Mouse (Mus musculus): ENCODE data around the gene Fads3. TPM values are rescaled to one million over a fixed set of nuclear protein-coding genes. Genes with fewer than 3 reads are reported as not detected.

Fads3 gene
- total and polyA plus RNA-seq, 3 experiments: 20.1 to 48.8 (median 41.8) TPM

DNA sequence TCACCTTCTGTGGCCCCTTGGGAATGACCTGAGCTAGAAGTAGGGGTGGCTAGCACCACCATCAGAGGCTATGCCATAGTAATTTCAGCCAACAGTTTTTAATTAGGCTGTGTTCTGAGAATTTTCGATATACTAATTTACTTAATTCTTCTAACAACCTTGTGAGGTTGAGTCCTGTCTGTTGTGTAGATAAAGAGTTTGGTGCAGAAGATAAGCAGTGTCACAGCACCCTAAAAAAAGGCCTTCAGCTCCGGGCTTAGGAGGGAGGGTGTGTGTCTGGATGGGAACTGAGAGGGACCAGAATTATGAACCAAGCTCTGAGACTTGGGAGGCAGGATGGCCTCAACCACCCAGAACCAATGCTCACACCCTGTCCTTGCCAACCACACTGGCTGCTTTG is 4.3 kb downstream of the Fads3 start:
- peaks cover 67% of the 10 kb centered on the region for H3K36me3 ChIP-seq (replicated peaks)
- ATAC-seq (ENCODE audit: extremely low read depth, insufficient number of reproducible peaks, low FRiP score, poor library complexity, severe bottlenecking) (peak; percentile 59), DNase-seq (ENCODE audit: low spot score) (peak; percentile 67)
- H3K4me3 ChIP-seq (ENCODE audit: low read depth, low read length): peak overlapping the region; percentile 55; the same call in 1 of the 2 replicates
- H3K4me1 ChIP-seq (ENCODE audit: insufficient read depth, low read depth, low read length): peaks cover 98% of the 10 kb centered on the region
- TF ChIP-seq TAL1 (conservative IDR thresholded peaks at IDR 0.05; ENCODE audit: low read depth, low read length) (peak; percentile 66), GATA2 (IDR thresholded peaks at IDR 0.05; ENCODE audit: borderline replicate concordance, low read depth, low read length) (no peak)
- H3K9me3 ChIP-seq (replicated peaks): no peaks in the 10 kb centered on the region
- H3K27me3 ChIP-seq (ENCODE audit: insufficient read depth, low read length): no peaks in the 10 kb centered on the region

DNA sequence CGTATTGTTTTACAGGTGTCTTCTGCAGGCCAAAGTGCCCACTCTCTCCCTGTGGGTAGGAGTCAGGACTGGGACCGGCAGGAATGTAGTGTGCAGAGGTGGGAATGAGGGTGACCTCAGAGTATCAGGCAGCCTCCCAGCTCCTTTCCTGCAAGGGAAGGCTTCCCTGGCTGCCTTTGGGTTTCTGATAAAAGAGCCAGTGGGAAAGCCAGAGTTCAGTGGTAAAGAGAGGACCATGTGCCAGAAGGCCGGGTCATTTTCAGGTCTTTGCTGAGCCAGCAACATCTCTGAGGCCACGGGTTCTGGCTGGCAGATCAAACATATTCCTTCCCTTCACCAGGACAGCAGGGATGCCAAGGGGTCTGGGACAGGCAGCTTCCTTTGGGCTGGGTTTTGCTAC is 5.0 kb downstream of the Fads3 start:
- no peak for DNase-seq (ENCODE audit: low spot score)
- no peak for TF ChIP-seq CTCF (IDR thresholded peaks at IDR 0.05; ENCODE audit: low read depth, low read length)
- TF ChIP-seq GATA2 (IDR thresholded peaks at IDR 0.05; ENCODE audit: borderline replicate concordance, low read depth, low read length): no peak
- TF ChIP-seq POLR2AphosphoS5 (IDR thresholded peaks at IDR 0.05; ENCODE audit: insufficient replicate concordance, low read depth, low read length): no peak
- no peak for TF ChIP-seq TAL1 (conservative IDR thresholded peaks at IDR 0.05; ENCODE audit: low read depth, low read length)
- no peak for TF ChIP-seq GATA1 (IDR thresholded peaks at IDR 0.05; ENCODE audit: borderline replicate concordance, low read length)
- Histone ChIP-seq H3K9me3 (replicated peaks) (no peaks in the 10 kb centered on the region), H3K4me3 (ENCODE audit: low read depth, low read length) (peak overlapping the region; percentile 52; the same call in 1 of the 2 replicates), H3K27me3 (ENCODE audit: insufficient read depth, low read length) (no peaks in the 10 kb centered on the region), H3K36me3 (replicated peaks) (peaks cover 73% of the 10 kb centered on the region), H3K4me1 (ENCODE audit: insufficient read depth, low read depth, low read length) (peaks cover 97% of the 10 kb centered on the region)
- no peak for ATAC-seq (ENCODE audit: extremely low read depth, insufficient number of reproducible peaks, low FRiP score, poor library complexity, severe bottlenecking)

DNA sequence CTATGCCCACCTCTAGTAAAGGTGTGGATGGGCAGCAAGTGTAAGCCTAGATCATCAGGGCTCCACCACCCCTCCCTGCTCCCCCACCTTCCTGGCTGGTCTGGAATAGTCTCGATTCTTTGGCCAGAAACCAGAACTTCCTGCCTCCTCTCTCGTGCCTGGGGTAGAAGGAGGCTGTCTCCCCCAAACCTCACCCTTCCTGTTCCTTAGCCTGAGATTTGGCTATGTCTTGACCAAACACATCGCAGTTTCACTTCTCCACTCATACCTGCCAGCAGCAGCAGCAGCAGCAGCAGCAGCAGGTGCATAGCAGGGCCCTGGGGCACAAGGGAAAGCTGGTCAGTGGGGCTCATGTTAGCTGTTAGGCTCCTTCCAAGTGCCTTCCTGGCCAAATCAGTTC is 5.6 kb downstream of the Fads3 start:
- H3K4me1 ChIP-seq (ENCODE audit: insufficient read depth, low read depth, low read length): peaks cover 93% of the 10 kb centered on the region
- no peak for ATAC-seq (ENCODE audit: extremely low read depth, insufficient number of reproducible peaks, low FRiP score, poor library complexity, severe bottlenecking)

DNA sequence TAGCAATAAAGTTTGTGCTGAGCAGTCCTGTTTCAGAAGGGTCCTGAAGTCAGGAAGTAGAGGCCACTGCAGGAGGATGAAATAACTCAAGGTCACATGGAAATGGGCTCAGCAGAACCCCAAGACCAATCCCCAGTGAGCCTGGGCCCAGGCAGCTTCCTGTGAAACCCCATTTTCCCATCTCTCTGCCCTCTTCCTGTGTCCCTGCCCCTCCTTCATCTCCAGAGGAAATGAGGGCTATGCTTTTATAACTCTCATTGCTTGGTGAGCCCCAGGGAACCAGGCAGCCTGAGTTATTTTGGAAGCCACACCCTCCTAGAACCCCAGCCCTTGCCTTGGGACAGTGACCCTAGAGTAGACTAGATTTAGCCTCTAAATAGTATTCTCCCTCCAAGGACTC is 8.2 kb downstream of the Fads3 start:
- DNase-seq (ENCODE audit: low spot score) (no peak), ATAC-seq (ENCODE audit: extremely low read depth, insufficient number of reproducible peaks, low FRiP score, poor library complexity, severe bottlenecking) (no peak)
- peaks cover 87% of the 10 kb centered on the region for H3K4me1 ChIP-seq (ENCODE audit: insufficient read depth, low read depth, low read length)
- TF ChIP-seq GATA1 (IDR thresholded peaks at IDR 0.05; ENCODE audit: borderline replicate concordance, low read length): no peak
- TF ChIP-seq TAL1 (conservative IDR thresholded peaks at IDR 0.05; ENCODE audit: low read depth, low read length): no peak
- TF ChIP-seq GATA2 (IDR thresholded peaks at IDR 0.05; ENCODE audit: borderline replicate concordance, low read depth, low read length): no peak
- no peak for TF ChIP-seq CTCF (IDR thresholded peaks at IDR 0.05; ENCODE audit: low read depth, low read length)
- no peak for TF ChIP-seq POLR2AphosphoS5 (IDR thresholded peaks at IDR 0.05; ENCODE audit: insufficient replicate concordance, low read depth, low read length)
- H3K36me3 ChIP-seq (replicated peaks): peaks cover 87% of the 10 kb centered on the region
- H3K9me3 ChIP-seq (replicated peaks): no peaks in the 10 kb centered on the region
- no peak overlapping the region for H3K4me3 ChIP-seq (ENCODE audit: low read depth, low read length)
- H3K27me3 ChIP-seq (ENCODE audit: insufficient read depth, low read length): no peaks in the 10 kb centered on the region

More for the DNA sequence above, 5.6 kb downstream of the Fads3 start:
- TF ChIP-seq CTCF (IDR thresholded peaks at IDR 0.05; ENCODE audit: low read depth, low read length) (no peak), POLR2AphosphoS5 (IDR thresholded peaks at IDR 0.05; ENCODE audit: insufficient replicate concordance, low read depth, low read length) (no peak), GATA2 (IDR thresholded peaks at IDR 0.05; ENCODE audit: borderline replicate concordance, low read depth, low read length) (no peak), TAL1 (conservative IDR thresholded peaks at IDR 0.05; ENCODE audit: low read depth, low read length) (no peak), GATA1 (IDR thresholded peaks at IDR 0.05; ENCODE audit: borderline replicate concordance, low read length) (no peak)
- no peaks in the 10 kb centered on the region for H3K9me3 ChIP-seq (replicated peaks)
- peaks cover 79% of the 10 kb centered on the region for H3K36me3 ChIP-seq (replicated peaks)
- DNase-seq (ENCODE audit: low spot score): no peak
- peak overlapping the region; percentile 32; the same call in 1 of the 2 replicates for H3K4me3 ChIP-seq (ENCODE audit: low read depth, low read length)
- no peaks in the 10 kb centered on the region for H3K27me3 ChIP-seq (ENCODE audit: insufficient read depth, low read length)

DNA sequence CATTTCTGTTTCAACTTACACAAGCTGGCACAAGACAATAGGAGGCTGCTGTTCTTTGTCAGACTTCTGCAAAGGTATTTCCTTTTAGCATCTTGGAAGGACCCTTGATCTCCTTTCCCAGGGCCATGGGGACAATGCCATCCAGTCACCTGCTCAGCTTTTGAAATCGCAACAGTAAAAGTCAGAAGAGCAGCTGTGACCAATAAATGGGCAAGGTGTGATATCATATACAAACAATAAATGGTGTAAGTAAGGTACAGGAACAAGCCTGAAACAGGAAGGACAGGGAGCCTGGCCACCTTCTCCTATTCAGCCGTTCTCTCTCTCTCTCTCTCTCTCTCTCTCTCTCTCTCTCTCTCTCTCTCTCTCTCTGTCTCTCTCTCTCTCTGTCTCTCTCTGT is 9.1 kb downstream of the Fads3 start:
- Histone ChIP-seq H3K4me1 (ENCODE audit: insufficient read depth, low read depth, low read length) (peaks cover 87% of the 10 kb centered on the region), H3K36me3 (replicated peaks) (peaks cover 92% of the 10 kb centered on the region)

DNA sequence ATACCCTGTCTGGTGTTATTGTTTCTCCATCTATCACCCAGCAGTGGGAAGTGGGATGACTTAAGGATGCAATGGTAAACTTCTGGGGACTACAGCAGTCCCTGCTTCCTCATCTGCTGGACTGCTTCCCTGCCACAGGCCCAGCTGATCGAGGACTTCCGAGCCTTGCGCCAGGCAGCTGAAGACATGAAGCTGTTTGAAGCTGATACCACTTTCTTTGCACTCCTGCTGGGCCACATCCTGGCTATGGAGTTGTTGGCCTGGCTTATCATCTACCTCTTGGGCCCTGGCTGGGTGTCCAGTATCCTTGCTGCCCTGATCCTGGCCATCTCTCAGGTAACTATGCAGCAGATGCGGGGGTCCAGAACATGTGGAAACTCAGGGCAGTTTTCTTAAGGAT is 11.3 kb downstream of the Fads3 start:
- Histone ChIP-seq H3K36me3 (replicated peaks) (peaks cover 95% of the 10 kb centered on the region), H3K27me3 (ENCODE audit: insufficient read depth, low read length) (no peaks in the 10 kb centered on the region), H3K4me1 (ENCODE audit: insufficient read depth, low read depth, low read length) (peaks cover 84% of the 10 kb centered on the region), H3K9me3 (replicated peaks) (no peaks in the 10 kb centered on the region), H3K4me3 (ENCODE audit: low read depth, low read length) (no peak overlapping the region)
- no peak for TF ChIP-seq GATA2 (IDR thresholded peaks at IDR 0.05; ENCODE audit: borderline replicate concordance, low read depth, low read length)
- peak; percentile 88 for TF ChIP-seq POLR2AphosphoS5 (IDR thresholded peaks at IDR 0.05; ENCODE audit: insufficient replicate concordance, low read depth, low read length)
- no peak for ATAC-seq (ENCODE audit: extremely low read depth, insufficient number of reproducible peaks, low FRiP score, poor library complexity, severe bottlenecking)
- no peak for DNase-seq (ENCODE audit: low spot score)

More for the DNA sequence above, 9.1 kb downstream of the Fads3 start:
- TF ChIP-seq POLR2AphosphoS5 (IDR thresholded peaks at IDR 0.05; ENCODE audit: insufficient replicate concordance, low read depth, low read length) (no peak), TAL1 (conservative IDR thresholded peaks at IDR 0.05; ENCODE audit: low read depth, low read length) (no peak), GATA2 (IDR thresholded peaks at IDR 0.05; ENCODE audit: borderline replicate concordance, low read depth, low read length) (no peak), GATA1 (IDR thresholded peaks at IDR 0.05; ENCODE audit: borderline replicate concordance, low read length) (no peak), CTCF (IDR thresholded peaks at IDR 0.05; ENCODE audit: low read depth, low read length) (no peak)
- Histone ChIP-seq H3K9me3 (replicated peaks) (no peaks in the 10 kb centered on the region), H3K27me3 (ENCODE audit: insufficient read depth, low read length) (no peaks in the 10 kb centered on the region), H3K4me3 (ENCODE audit: low read depth, low read length) (no peak overlapping the region)
- ATAC-seq (ENCODE audit: extremely low read depth, insufficient number of reproducible peaks, low FRiP score, poor library complexity, severe bottlenecking) (no peak), DNase-seq (ENCODE audit: low spot score) (no peak)
